Mouse (Mus musculus): Measurements from ENCODE around the gene 1700029H14Rik.

DNA sequence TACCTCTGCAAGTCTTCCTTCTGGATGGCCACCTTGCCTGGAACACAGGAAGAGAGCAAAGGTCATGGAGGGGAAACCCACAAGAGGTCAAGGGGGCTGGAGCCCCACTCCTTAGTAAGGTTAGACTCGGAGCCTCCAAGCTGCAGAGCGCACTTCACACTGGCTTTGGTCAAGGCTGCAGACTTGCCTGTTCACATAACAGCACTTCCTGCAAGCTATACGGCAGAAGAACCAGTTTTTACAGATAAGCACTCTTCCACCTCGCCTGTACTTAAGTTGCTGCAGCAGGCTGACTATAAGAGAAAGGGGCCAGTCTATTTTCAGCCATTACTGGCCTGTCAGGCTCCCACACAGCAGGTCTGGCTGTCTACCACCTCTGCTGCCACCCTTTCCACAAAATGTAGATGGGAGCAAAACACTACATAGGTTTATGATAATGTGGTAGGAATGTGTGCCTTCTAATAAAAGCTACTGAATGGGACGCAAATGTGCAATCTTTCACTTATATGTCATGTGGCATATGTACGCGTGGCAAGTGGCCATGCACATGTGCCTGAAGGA is 43.7 kb upstream of the 1700029H14Rik start:
- TF ChIP-seq CTCF (IDR thresholded peaks at IDR 0.05; ENCODE audit: control insufficient read depth, insufficient read depth, low read length) (no peak), POLR2A (IDR thresholded peaks at IDR 0.05; ENCODE audit: borderline replicate concordance, control insufficient read depth, low read depth, low read length) (no peak)

Measured in bone marrow, adult 2 months (tissue).